Mouse (Mus musculus) limb, embryonic 15.5 days (tissue): ENCODE results near the gene Fbxw11. TPM values are rescaled to one million over a fixed set of nuclear protein-coding genes. Genes with fewer than 3 reads are reported as not detected.

ENCODE experiments used
- ATAC-seq: fragments of 200-750 bp; cut with Nextera tagmentation; 2 replicates; pipeline ENCODE4 v1.8.0; 2017; ENCODE audit warnings: low read depth, moderate TSS enrichment; ENCODE audit not compliant: insufficient number of reproducible peaks, low FRiP score, low TSS enrichment
- H3K27ac ChIP-seq: fragments of 300-500 bp; sonication (generic); 2 replicates; pipeline ENCODE4 v1.5.1; 2015; ENCODE audit warnings: moderate library complexity, mild to moderate bottlenecking, inconsistent platforms
- H3K27me3 ChIP-seq: fragments of 300-500 bp; sonication (generic); 2 replicates; pipeline ENCODE4 v1.6.1; 2015; ENCODE audit warnings: inconsistent platforms
- H3K36me3 ChIP-seq: fragments of 300-500 bp; sonication (generic); 2 replicates; pipeline ENCODE4 v1.6.1; 2015; ENCODE audit warnings: inconsistent platforms
- H3K4me1 ChIP-seq: fragments of 300-500 bp; sonication (generic); 2 replicates; pipeline ENCODE4 v1.6.1; 2015; ENCODE audit warnings: inconsistent platforms
- H3K4me2 ChIP-seq: fragments of 300-500 bp; sonication (generic); 2 replicates; pipeline ENCODE4 v1.6.1; 2015; ENCODE audit warnings: mild to moderate bottlenecking, inconsistent platforms
- H3K4me3 ChIP-seq: fragments of 300-500 bp; sonication (generic); 2 replicates; pipeline ENCODE4 v1.5.1; 2015; ENCODE audit warnings: mild to moderate bottlenecking, inconsistent platforms
- H3K9ac ChIP-seq: fragments of 300-500 bp; sonication (generic); 2 replicates; pipeline ENCODE4 v1.6.1; 2015; ENCODE audit warnings: inconsistent platforms
- H3K9me3 ChIP-seq: fragments of 300-500 bp; sonication (generic); 2 replicates; pipeline ENCODE4 v1.6.1; 2016; ENCODE audit warnings: inconsistent platforms
- WGBS: fragments of 180-500 bp; shearing (Covaris S2); methylation state at CpG from one replicate; pipeline ENCODE4 v1.1.7; 2015; 5-methylcytosine and 5-hydroxymethylcytosine counted together
- polyA plus RNA-seq: library from polyadenylated mRNA; unstranded; fragments of >200 nt; fragmentation: Nextera tagmentation; extraction: Ambion mirVana; gene quantifications from 2 replicates; pipeline ENCODE4 v1.2.1, GENCODE M21; 2015

The Fbxw11 gene
- polyA plus RNA-seq, 1 experiment from 2014 or later: 76.9 TPM

DNA sequence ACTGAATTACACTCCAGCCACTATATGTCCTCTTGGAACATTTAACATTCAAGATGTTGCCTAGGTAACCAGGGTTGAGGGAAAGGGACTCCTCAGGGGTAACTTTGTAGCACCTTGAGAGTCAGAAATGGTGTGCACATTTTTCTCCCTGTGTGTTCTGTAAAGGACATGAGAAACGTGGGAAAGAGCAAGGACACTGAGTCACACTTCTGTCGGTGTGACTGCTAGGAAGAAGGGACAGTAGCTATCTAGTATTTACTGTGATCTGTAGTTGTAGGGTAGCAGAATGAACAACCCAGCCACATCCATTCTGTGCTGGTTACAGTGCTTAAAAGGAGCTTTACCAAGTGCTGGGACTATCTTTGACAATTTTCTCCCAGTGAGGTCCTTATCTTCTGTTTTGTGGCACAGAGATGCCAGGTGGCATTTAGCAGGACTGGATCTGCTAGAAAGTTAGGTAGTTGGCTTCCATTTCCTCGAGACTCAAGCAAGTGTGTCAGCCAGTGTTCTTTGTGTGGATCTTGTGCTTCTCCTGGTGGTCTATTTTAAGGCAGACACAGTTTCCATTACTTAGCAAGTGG, 57.5 kb downstream of the Fbxw11 start:
- Histone ChIP-seq H3K9ac (no peak overlapping the region), H3K27ac (no peak overlapping the region), H3K27me3 (no peaks in the 10 kb centered on the region), H3K4me2 (no peak overlapping the region), H3K4me3 (no peak overlapping the region), H3K9me3 (no peaks in the 10 kb centered on the region), H3K36me3 (no peaks in the 10 kb centered on the region), H3K4me1 (peaks cover 12% of the 10 kb centered on the region)
- WGBS: 80% methylated on average over 3 of the region's 3 CpGs
- no peak for ATAC-seq

DNA sequence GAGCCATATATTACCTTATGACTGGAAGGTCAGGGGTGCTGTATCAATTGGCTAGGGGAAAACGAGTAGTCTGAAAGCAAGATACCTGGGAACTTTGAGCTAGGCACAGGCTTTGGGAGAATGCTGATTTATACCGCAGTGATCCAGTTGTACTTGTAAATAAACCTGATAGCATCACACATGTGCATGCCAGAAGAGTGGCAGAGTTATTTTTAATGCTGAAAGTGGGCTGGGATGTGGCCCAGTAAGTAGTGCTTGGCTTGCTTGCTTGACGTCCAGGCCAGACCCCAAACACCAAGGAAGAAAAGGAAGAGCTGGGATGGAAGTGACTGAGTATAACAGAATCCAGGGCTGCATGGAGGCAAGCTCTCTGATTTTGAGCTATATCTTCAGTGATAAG, 59.0 kb downstream of the Fbxw11 start:
- Histone ChIP-seq H3K27ac (no peak overlapping the region), H3K27me3 (no peaks in the 10 kb centered on the region), H3K9ac (no peak overlapping the region), H3K4me2 (no peak overlapping the region), H3K4me3 (no peak overlapping the region), H3K4me1 (peaks cover 6% of the 10 kb centered on the region), H3K9me3 (no peaks in the 10 kb centered on the region), H3K36me3 (no peaks in the 10 kb centered on the region)
- ATAC-seq: no peak
- WGBS: 54% methylated on average over 3 of the region's 3 CpGs

DNA sequence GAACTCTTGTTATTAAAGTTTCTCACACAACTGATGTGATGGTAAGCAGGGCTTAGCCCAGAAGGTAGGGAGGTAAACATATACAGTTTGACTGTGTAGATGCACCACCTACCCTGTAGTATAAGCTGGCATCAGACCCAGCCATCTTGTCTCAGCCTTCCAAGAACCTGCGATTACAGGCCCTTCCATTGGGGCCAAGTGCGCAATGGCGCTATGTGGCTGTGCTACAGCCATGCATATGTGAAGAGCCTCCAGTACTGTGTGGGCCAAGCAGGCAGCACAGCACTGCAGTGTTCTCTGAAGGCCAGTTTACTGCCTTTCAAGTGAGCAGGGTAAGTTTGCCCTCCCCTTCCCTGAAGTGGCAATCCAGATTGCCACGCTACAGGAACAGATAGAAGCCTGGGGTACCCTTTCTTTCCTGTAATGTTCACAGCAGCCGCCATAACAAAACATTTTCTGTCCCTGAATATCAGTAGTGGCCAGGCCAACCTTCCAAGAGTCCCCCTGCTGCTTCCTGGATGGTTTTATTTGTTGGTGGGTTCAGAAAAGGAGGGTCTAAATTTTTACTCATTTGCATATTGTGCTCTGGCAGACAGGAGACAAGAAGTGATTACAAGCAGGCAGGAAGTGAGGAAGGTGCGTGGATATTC, 61.8 kb downstream of the Fbxw11 start:
- Histone ChIP-seq H3K9me3 (no peaks in the 10 kb centered on the region), H3K4me2 (no peak overlapping the region), H3K27ac (no peak overlapping the region), H3K27me3 (no peaks in the 10 kb centered on the region), H3K9ac (no peak overlapping the region), H3K4me3 (no peak overlapping the region), H3K36me3 (no peaks in the 10 kb centered on the region), H3K4me1 (peaks cover 8% of the 10 kb centered on the region; the same call in 1 of the 2 replicates)
- WGBS: 92% methylated on average over 6 of the region's 6 CpGs
- no peak for ATAC-seq

DNA sequence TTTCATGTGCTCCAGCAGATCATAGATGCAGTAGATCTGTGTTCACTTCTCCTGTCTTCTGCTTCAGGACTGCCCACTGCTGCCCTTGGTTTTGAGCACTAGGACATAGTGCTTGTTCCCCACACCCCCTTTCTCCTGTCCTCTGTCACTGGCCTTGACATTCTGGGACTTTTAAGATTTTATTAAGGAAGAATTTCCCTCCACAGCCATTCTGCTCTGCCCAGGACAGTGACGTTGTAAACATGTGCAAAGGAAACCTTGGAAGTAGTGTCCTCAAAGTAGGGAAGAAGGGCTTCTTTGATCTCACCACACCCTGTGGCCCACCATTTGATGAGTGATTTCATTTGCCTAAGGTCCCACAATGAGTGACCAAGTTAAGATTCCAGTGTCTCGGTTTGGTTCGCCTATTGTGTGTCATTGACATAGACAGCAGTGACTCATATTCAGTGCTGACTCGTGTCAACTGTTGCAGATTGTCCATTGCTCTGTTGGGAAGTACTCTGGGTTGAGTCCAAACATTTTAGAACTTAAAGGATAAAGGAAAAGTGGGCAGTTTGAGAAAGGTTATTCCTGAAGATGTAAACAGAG, 64.0 kb downstream of the Fbxw11 start:
- H3K4me3 ChIP-seq: no peak overlapping the region
- H3K9me3 ChIP-seq: no peaks in the 10 kb centered on the region
- H3K27me3 ChIP-seq: no peaks in the 10 kb centered on the region
- H3K36me3 ChIP-seq: no peaks in the 10 kb centered on the region
- no peak overlapping the region for H3K27ac ChIP-seq
- no peak overlapping the region for H3K4me2 ChIP-seq
- 83% methylated on average over 4 of the region's 4 CpGs for WGBS
- H3K9ac ChIP-seq: no peak overlapping the region
- H3K4me1 ChIP-seq: peaks cover 8% of the 10 kb centered on the region; the same call in 1 of the 2 replicates
- ATAC-seq: no peak

DNA sequence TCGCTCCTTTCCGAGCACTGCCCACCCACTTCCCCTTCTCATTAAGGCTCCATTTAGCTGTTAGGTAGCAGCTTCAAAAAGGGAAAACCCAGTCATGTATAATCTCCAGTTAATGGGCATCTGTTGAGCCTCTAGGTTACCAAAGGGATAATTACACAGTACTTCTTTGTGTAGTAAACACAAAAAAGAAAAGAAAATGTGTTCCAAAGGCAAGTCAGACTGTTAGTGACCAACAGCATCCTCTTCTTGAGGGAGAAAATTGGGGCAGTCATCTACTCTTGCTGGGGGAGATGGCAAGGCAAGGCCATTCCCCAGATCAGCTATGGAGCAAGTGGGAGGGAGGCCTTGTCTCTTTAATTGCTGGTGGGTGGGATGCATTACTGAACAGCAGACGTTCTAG, 65.0 kb downstream of the Fbxw11 start:
- Histone ChIP-seq H3K9me3 (no peaks in the 10 kb centered on the region), H3K4me2 (no peak overlapping the region), H3K9ac (no peak overlapping the region), H3K4me1 (peaks cover 8% of the 10 kb centered on the region; the same call in 1 of the 2 replicates), H3K36me3 (peaks cover 5% of the 10 kb centered on the region; the same call in 1 of the 2 replicates), H3K4me3 (no peak overlapping the region), H3K27ac (no peak overlapping the region), H3K27me3 (no peaks in the 10 kb centered on the region)
- ATAC-seq: no peak
- 51% methylated on average over 3 of the region's 3 CpGs for WGBS

DNA sequence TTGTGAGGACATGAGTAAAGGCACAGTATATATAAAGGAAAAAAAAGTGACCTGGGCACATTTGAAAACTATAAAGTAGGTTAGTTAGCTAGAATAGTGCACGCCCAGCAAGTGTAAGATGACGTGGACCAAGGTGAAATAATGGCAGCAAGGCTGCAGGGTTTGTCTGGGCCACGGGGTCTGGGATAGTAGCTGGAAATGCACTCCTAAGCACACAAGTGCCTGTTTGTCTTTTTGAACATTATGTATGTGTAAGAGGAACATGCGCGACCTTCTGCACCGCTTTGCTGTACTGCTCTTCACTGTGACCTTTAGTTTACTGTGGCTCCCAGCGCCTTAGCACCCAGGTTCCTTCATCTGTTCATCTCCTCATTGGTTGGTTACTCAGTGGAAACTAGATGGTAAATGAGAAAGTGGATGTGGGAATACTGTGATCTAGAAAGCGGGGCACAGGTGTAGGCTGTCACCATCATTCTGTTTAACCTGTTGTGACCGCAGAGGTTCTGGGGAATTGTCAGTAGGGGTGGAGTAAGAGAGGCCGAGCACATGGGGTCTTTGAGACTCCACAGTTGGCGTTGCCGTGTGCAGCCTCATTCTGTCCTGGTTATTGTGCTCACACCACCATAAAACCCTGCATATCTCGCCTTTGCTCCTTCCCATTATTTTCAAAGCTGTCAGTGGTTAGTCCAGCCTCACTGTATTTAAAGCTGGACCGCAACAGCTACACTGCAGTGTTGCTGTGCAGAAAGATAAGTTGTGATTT, 66.4 kb downstream of the Fbxw11 start:
- no peaks in the 10 kb centered on the region for H3K27me3 ChIP-seq
- WGBS: 81% methylated on average over 14 of the region's 14 CpGs
- H3K9ac ChIP-seq: no peak overlapping the region
- H3K27ac ChIP-seq: 0 out of 2 replicates have a peak overlapping the region, but pooled peaks have one; percentile 27
- no peaks in the 10 kb centered on the region for H3K9me3 ChIP-seq
- peaks cover 16% of the 10 kb centered on the region for H3K36me3 ChIP-seq
- peaks cover 8% of the 10 kb centered on the region; the same call in 1 of the 2 replicates for H3K4me1 ChIP-seq
- H3K4me2 ChIP-seq: no peak overlapping the region
- no peak overlapping the region for H3K4me3 ChIP-seq
- ATAC-seq: peak; percentile 59; the same call in 1 of the 2 replicates

DNA sequence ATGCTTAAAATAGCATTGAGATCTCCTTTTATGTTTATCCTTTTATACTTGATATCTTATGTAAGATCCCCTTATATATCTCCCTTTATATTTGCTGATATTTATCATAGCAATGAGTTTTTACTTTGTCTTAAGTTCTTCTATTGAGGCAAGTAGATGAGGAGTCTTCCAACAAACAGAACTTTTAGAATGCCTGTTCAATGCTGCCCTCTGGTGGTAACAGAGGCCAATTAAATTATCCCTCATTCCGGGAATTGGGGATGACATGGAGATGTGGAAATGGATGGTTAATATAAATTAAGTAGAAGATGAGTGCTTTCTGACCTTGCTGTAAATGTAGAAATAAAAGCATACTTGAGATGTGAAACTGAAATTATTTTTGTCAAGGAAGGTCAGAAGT, 67.0 kb downstream of the Fbxw11 start:
- no peak overlapping the region for H3K4me3 ChIP-seq
- no peaks in the 10 kb centered on the region for H3K9me3 ChIP-seq
- no peaks in the 10 kb centered on the region for H3K27me3 ChIP-seq
- no peak for ATAC-seq
- no peak overlapping the region for H3K4me2 ChIP-seq
- WGBS: 11% methylated on average over 1 of the region's 1 CpGs
- H3K27ac ChIP-seq: no peak overlapping the region
- peaks cover 5% of the 10 kb centered on the region; the same call in 1 of the 2 replicates for H3K4me1 ChIP-seq
- H3K36me3 ChIP-seq: peaks cover 16% of the 10 kb centered on the region
- no peak overlapping the region for H3K9ac ChIP-seq

DNA sequence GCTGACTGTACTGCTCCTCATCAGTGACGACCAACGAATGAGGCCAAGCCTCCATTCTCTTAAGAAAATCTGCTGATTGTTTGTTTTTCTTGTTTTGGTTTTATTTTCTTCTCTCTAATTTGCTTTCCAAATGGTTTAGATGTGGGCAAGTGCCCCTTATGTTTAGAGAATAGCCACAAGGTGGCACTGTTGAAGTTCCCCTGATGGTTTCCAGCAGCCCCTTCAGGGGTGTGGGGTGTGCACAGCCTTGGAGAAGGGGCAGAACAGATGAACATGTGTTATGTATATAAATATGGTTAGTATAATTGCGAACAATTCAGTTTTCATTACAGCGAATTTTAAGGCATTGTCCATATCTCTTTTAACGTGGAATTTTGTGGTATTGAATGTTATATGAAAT, 71.7 kb downstream of the Fbxw11 start:
- H3K27ac ChIP-seq: no peak overlapping the region
- no peaks in the 10 kb centered on the region for H3K27me3 ChIP-seq
- no peak overlapping the region for H3K4me3 ChIP-seq
- ATAC-seq: no peak
- peaks cover 16% of the 10 kb centered on the region for H3K36me3 ChIP-seq
- H3K4me1 ChIP-seq: peaks cover 4% of the 10 kb centered on the region; the same call in 1 of the 2 replicates
- 47% methylated on average over 5 of the region's 5 CpGs for WGBS
- no peaks in the 10 kb centered on the region for H3K9me3 ChIP-seq
- H3K4me2 ChIP-seq: no peak overlapping the region
- no peak overlapping the region for H3K9ac ChIP-seq

DNA sequence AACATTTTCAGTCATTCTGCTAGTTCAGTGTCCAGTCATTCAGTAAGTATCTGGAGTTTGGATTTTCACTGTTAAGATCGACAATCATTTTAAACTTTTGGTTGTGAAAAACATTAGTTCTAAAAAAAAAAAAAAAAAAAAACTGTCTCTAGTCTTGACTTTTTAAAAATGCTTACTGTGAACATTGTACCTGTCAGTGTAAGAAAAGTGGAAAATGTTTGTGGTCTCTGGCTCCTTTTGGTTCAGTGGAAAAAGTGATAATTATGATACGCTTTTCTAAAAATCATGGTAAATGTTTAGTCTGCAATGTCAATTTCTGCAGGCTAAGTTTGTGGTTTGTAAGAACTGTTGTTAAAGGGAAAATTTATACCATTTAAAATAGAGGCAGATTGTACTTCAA, 72.4 kb downstream of the Fbxw11 start:
- Histone ChIP-seq H3K4me2 (no peak overlapping the region), H3K27me3 (no peaks in the 10 kb centered on the region), H3K4me3 (no peak overlapping the region), H3K27ac (no peak overlapping the region), H3K9ac (no peak overlapping the region), H3K4me1 (peaks cover 4% of the 10 kb centered on the region; the same call in 1 of the 2 replicates), H3K36me3 (peaks cover 16% of the 10 kb centered on the region), H3K9me3 (no peaks in the 10 kb centered on the region)
- ATAC-seq: no peak
- WGBS: 88% methylated on average over 2 of the region's 2 CpGs

DNA sequence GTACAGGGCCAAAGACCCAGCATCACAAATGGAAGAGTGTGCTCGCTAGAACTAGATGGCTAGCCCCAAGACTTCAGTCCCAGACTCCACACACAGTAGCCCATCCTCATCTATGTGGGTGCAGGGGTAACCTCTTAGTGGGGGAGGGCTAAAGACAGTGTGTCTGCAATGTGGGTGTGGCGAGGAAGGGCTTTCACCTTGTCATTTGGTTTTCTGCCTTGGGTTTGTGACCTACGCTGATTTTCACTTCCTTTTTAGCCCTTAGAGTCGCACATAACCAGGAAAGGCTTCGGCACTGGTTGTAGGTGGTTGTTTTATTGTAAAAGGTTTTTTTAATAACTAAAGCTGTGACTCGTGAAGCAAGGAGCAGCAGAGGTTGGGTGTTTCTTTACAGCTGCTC, 73.0 kb downstream of the Fbxw11 start:
- H3K36me3 ChIP-seq: peaks cover 16% of the 10 kb centered on the region
- H3K27ac ChIP-seq: no peak overlapping the region
- H3K9me3 ChIP-seq: no peaks in the 10 kb centered on the region
- 56% methylated on average over 6 of the region's 6 CpGs for WGBS
- H3K4me2 ChIP-seq: no peak overlapping the region
- no peaks in the 10 kb centered on the region for H3K27me3 ChIP-seq
- no peak overlapping the region for H3K4me3 ChIP-seq
- no peak overlapping the region for H3K9ac ChIP-seq
- H3K4me1 ChIP-seq: peaks cover 4% of the 10 kb centered on the region; the same call in 1 of the 2 replicates
- no peak for ATAC-seq

DNA sequence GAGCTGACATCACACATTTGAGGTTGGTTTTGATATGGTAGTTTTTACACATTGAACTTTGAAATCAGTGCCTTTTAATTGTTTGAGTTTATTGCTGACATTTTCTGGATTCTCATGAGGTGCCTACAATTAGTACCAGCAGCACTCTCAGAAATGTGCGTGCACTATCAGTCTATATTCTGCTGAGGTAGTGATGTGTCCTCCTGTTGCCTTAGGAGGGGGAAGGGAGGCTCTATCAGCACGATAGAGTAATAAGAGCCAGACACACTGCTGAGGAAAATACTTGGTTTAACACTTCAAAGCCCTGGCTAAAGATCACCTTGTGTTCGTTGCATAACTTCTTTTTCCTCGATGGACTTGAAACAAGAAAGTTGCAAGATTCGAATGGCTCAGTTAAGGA, 73.4 kb downstream of the Fbxw11 start:
- Histone ChIP-seq H3K4me3 (no peak overlapping the region), H3K27me3 (no peaks in the 10 kb centered on the region), H3K9ac (no peak overlapping the region), H3K4me1 (peaks cover 4% of the 10 kb centered on the region; the same call in 1 of the 2 replicates), H3K27ac (no peak overlapping the region), H3K4me2 (no peak overlapping the region), H3K36me3 (peaks cover 16% of the 10 kb centered on the region), H3K9me3 (no peaks in the 10 kb centered on the region)
- ATAC-seq: no peak
- 49% methylated on average over 5 of the region's 5 CpGs for WGBS

DNA sequence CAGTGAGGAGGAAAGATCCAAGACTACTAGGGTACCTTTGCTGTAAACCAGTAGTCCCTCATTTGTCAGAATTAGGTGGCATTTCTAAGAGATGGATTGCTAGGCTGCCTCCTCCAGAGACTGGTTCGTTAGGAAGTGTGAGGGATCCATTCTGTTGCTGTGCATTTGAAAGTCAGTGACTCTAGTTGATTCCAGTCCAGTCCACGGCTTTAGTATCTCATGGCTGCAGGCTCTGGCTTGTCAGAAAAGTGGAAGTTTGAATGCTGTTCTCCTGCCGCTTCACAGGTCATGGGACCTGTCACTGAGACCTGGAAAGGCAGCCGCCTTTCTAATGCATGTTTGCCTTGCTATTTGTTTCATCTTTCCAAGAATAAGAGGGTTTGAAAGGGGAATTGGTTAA, 74.4 kb downstream of the Fbxw11 start:
- no peak for ATAC-seq
- Histone ChIP-seq H3K4me3 (no peak overlapping the region), H3K9me3 (no peaks in the 10 kb centered on the region), H3K4me2 (no peak overlapping the region), H3K36me3 (peaks cover 13% of the 10 kb centered on the region), H3K27ac (no peak overlapping the region), H3K9ac (no peak overlapping the region), H3K4me1 (peaks cover 6% of the 10 kb centered on the region; the same call in 1 of the 2 replicates), H3K27me3 (no peaks in the 10 kb centered on the region)
- 73% methylated on average over 4 of the region's 4 CpGs for WGBS
